Mouse (Mus musculus): Measurements from ENCODE around the gene Ghsr.

- TF ChIP-seq CTCF (IDR thresholded peaks at IDR 0.05) (no peak), EP300 (IDR thresholded peaks at IDR 0.05) (peak; percentile 98)
Measured at GRCm38 (mm10) chr3:27424049-27424667, 53.0 kb downstream of the Ghsr start.
